ENCODE assay signal across 19 mouse cellular contexts in the genomic region with DNA sequence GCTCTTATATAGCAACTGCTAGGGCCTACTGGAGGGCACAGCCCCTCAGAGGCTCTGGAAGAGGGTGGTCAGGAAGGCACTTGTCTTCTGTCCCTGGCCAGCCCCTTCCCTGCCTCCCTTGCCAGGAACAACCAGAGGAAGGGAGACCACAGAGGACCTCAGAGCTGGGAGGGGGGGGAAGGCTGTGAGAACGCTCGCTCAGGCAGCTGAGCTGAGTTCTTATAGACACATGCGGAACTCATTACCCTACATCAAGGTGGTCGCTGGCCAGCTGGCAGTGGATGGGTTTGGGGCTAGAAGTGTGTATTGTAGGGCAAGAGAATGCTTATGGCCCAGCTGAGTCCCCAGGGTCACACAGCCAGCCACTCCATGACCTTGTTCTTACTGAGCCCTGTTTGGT. TPM values are rescaled to one million over a fixed set of nuclear protein-coding genes. Genes with fewer than 3 reads are reported as not detected.
DNase-seq lines count a peak whose midpoint lies in the region; ATAC-seq lines count a peak whose summit lies in the region.
"Had no signal": no experiment of that assay in that cellular context is flagged by ENCODE, and none has a peak within 500 bp of the region (broad histone marks: within the 10 kb centered on the region; RNA-seq: fewer than 3 reads in every experiment).

No protein-coding gene starts in this region.

- H3K9me3 ChIP-seq in heart, embryonic 10.5 days, result no peaks in the 10 kb centered on the region
- H3K9me3 ChIP-seq in heart, embryonic 11.5 days (replicated peaks; ENCODE audit: control insufficient read depth, low read length), result no peaks in the 10 kb centered on the region
- no peaks in the 10 kb centered on the region for H3K9me3 ChIP-seq in neural tube, embryonic 15.5 days (replicated peaks)
- H3K9me3 ChIP-seq in hindbrain, embryonic 16.5 days (ENCODE audit: control insufficient read depth, low read length), result no peaks in the 10 kb centered on the region
- H3K9me3 ChIP-seq: liver, embryonic 12.5 days; lung, embryonic 15.5 days; neural tube, embryonic 12.5 days; stomach, embryonic 15.5 days had no signal

- H3K27ac ChIP-seq in heart, embryonic 10.5 days, result peak overlapping the region; percentile 59; the same call in 1 of the 2 replicates
- no peak overlapping the region for H3K27ac ChIP-seq in heart, embryonic 11.5 days (ENCODE audit: low read depth, low read length)
- no peak overlapping the region for H3K27ac ChIP-seq in neural tube, embryonic 15.5 days (replicated peaks)
- no peak overlapping the region for H3K27ac ChIP-seq in hindbrain, embryonic 16.5 days (ENCODE audit: low read depth, low read length)
- H3K27ac ChIP-seq: liver, embryonic 12.5 days; lung, embryonic 15.5 days; neural tube, embryonic 12.5 days; stomach, embryonic 15.5 days had no signal

- H3K27me3 ChIP-seq in heart, embryonic 10.5 days (ENCODE audit: insufficient read depth, poor library complexity, severe bottlenecking), result peaks cover 16% of the 10 kb centered on the region; the same call in 1 of the 2 replicates
- H3K27me3 ChIP-seq in heart, embryonic 11.5 days (ENCODE audit: control insufficient read depth, insufficient read depth, low read length), result peaks cover 6% of the 10 kb centered on the region; the same call in 1 of the 2 replicates
- peaks cover 9% of the 10 kb centered on the region; the same call in 1 of the 2 replicates for H3K27me3 ChIP-seq in neural tube, embryonic 15.5 days (replicated peaks)
- peaks cover 9% of the 10 kb centered on the region for H3K27me3 ChIP-seq in hindbrain, embryonic 16.5 days (replicated peaks; ENCODE audit: control insufficient read depth, insufficient read depth, low read length)
- H3K27me3 ChIP-seq: lung, embryonic 15.5 days; stomach, embryonic 15.5 days had no signal

- WGBS in heart, embryonic 10.5 days, result 59% methylated on average over 4 of the region's 4 CpGs
- 58% methylated on average over 4 of the region's 4 CpGs for WGBS in heart, embryonic 11.5 days (ENCODE audit: insufficient replicate concordance)
- WGBS in neural tube, embryonic 15.5 days, result 59% methylated on average over 4 of the region's 4 CpGs
- 49% methylated on average over 4 of the region's 4 CpGs for WGBS in hindbrain, embryonic 16.5 days

- no peak overlapping the region for H3K4me3 ChIP-seq in heart, embryonic 10.5 days
- H3K4me3 ChIP-seq in heart, embryonic 11.5 days (ENCODE audit: low read depth, low read length), result no peak overlapping the region
- no peak overlapping the region for H3K4me3 ChIP-seq in neural tube, embryonic 15.5 days (replicated peaks)
- H3K4me3 ChIP-seq in hindbrain, embryonic 16.5 days (ENCODE audit: low read length), result no peak overlapping the region
- H3K4me3 ChIP-seq: erythroblast, embryonic 14.5 days; liver, embryonic 12.5 days; lung, embryonic 15.5 days; neural tube, embryonic 12.5 days; stomach, embryonic 15.5 days had no signal

- H3K36me3 ChIP-seq in heart, embryonic 10.5 days, result 0 out of 2 replicates have a peak, but pooled peaks cover under 1% of the 10 kb centered on the region
- no peaks in the 10 kb centered on the region for H3K36me3 ChIP-seq in heart, embryonic 11.5 days (ENCODE audit: control insufficient read depth, insufficient read depth, low read length)
- H3K36me3 ChIP-seq in neural tube, embryonic 15.5 days, result no peaks in the 10 kb centered on the region
- no peaks in the 10 kb centered on the region for H3K36me3 ChIP-seq in hindbrain, embryonic 16.5 days (ENCODE audit: control insufficient read depth, insufficient read depth, low read length)
- H3K36me3 ChIP-seq: liver, embryonic 12.5 days; lung, embryonic 15.5 days; neural tube, embryonic 12.5 days; stomach, embryonic 15.5 days had no signal

- peaks cover 44% of the 10 kb centered on the region for H3K4me1 ChIP-seq in heart, embryonic 10.5 days
- peaks cover 24% of the 10 kb centered on the region; the same call in 1 of the 2 replicates for H3K4me1 ChIP-seq in heart, embryonic 11.5 days (ENCODE audit: control insufficient read depth, insufficient read depth, low read length)
- peaks cover 23% of the 10 kb centered on the region for H3K4me1 ChIP-seq in neural tube, embryonic 15.5 days
- peaks cover 12% of the 10 kb centered on the region for H3K4me1 ChIP-seq in hindbrain, embryonic 16.5 days (ENCODE audit: control insufficient read depth, insufficient read depth, low read depth, low read length)

- no peak for ATAC-seq in heart, embryonic 11.5 days (replicated peaks; ENCODE audit: insufficient number of reproducible peaks, low FRiP score, low TSS enrichment)
- ATAC-seq in neural tube, embryonic 15.5 days (ENCODE audit: low FRiP score), result no peak
- peak; percentile 18; the same call in 1 of the 2 replicates for ATAC-seq in hindbrain, embryonic 16.5 days
- ATAC-seq in erythroid progenitor cell, adult 5-6 weeks (replicated peaks; ENCODE audit: low FRiP score, poor library complexity, severe bottlenecking), result no peak
- ATAC-seq: activated CD4-positive, CD25-positive, alpha-beta regulatory T cell, adult 4 months; inflammation-experienced regulatory T-cells, adult 6 months; liver, embryonic 12.5 days had no signal

- DNase-seq in heart, embryonic 10.5 days (ENCODE audit: low spot score), result no peak
- DNase-seq in neural tube, embryonic 10.5 days (ENCODE audit: extremely low spot score, low spot score), result peak; percentile 49
- DNase-seq in cerebellum, adult 9-11 months, result no peak
- no peak for DNase-seq in layer of hippocampus, postnatal 36 days
- DNase-seq: adrenal gland, postnatal 36 days; cerebellum, postnatal 25 days; kidney, adult 9 months; spleen, adult 18-20 months had no signal

- no peak overlapping the region for H3K4me2 ChIP-seq in heart, embryonic 11.5 days
- no peak overlapping the region for H3K4me2 ChIP-seq in neural tube, embryonic 15.5 days
- no peak overlapping the region for H3K4me2 ChIP-seq in hindbrain, embryonic 16.5 days (ENCODE audit: low read length)
- H3K4me2 ChIP-seq: liver, embryonic 12.5 days; lung, embryonic 15.5 days; neural tube, embryonic 12.5 days; stomach, embryonic 15.5 days had no signal

- H3K9ac ChIP-seq in heart, embryonic 11.5 days (ENCODE audit: low read depth, low read length), result no peak overlapping the region
- no peak overlapping the region for H3K9ac ChIP-seq in neural tube, embryonic 15.5 days (replicated peaks)
- no peak overlapping the region for H3K9ac ChIP-seq in hindbrain, embryonic 16.5 days (ENCODE audit: low read depth, low read length)
- H3K9ac ChIP-seq: liver, embryonic 12.5 days; lung, embryonic 15.5 days; neural tube, embryonic 12.5 days; stomach, embryonic 15.5 days had no signal

RNA-seq across cellular contexts. Expression of a gene that starts 7.3 kb away (rescaled TPM):
- polyA plus RNA-seq in heart, embryonic 10.5 days (2016; fragmentation: Nextera tagmentation; extraction: Ambion mirVana), result 324 and 492 TPM in 2 replicates
- 411 and 415 TPM in 2 replicates for polyA plus RNA-seq in heart, embryonic 11.5 days (2014; fragmentation: Nextera tagmentation; extraction: Ambion mirVana)
- polyA plus RNA-seq in neural tube, embryonic 15.5 days (2015; fragmentation: Nextera tagmentation; extraction: Ambion mirVana), result 227 TPM in 2 replicates
- 214 and 226 TPM in 2 replicates for polyA plus RNA-seq in hindbrain, embryonic 16.5 days (2015; fragmentation: Nextera tagmentation; extraction: Ambion mirVana)
- 14.7 TPM in 1 of 2 replicates, not detected in the other for total RNA-seq in erythroid progenitor cell, adult 5-6 weeks (2015; ENCODE audit: low replicate concordance)
- total RNA-seq in erythroid progenitor cell, adult 5-6 weeks (2017; ENCODE audit: low replicate concordance), result 2.7 TPM in 1 of 2 replicates, not detected in the other
- 10 to 100 TPM; 35.4 to 42.4 TPM for total RNA-seq in layer of hippocampus, postnatal 36 days (2021)

RNA-seq across cellular contexts. Expression of a gene that starts 21.6 kb away (rescaled TPM):
- 6.3 and 6.6 TPM in 2 replicates for polyA plus RNA-seq in heart, embryonic 10.5 days (2016; fragmentation: Nextera tagmentation; extraction: Ambion mirVana)
- polyA plus RNA-seq in heart, embryonic 11.5 days (2014; fragmentation: Nextera tagmentation; extraction: Ambion mirVana), result 4.8 and 5.8 TPM in 2 replicates
- 2.1 and 4.4 TPM in 2 replicates for polyA plus RNA-seq in neural tube, embryonic 15.5 days (2015; fragmentation: Nextera tagmentation; extraction: Ambion mirVana)
- 3.4 TPM in 2 replicates for polyA plus RNA-seq in hindbrain, embryonic 16.5 days (2015; fragmentation: Nextera tagmentation; extraction: Ambion mirVana)
- total RNA-seq in erythroid progenitor cell, adult 5-6 weeks (2015; ENCODE audit: low replicate concordance), result 276 and 287 TPM in 2 replicates
- 288 and 298 TPM in 2 replicates for total RNA-seq in erythroid progenitor cell, adult 5-6 weeks (2017; ENCODE audit: low replicate concordance)
- total RNA-seq in layer of hippocampus, postnatal 36 days (2021), result under 1 TPM; 0.63 to 0.72 TPM

RNA-seq across cellular contexts. Expression of a gene that starts 55.6 kb away (rescaled TPM):
- 3.4 and 3.7 TPM in 2 replicates for polyA plus RNA-seq in heart, embryonic 10.5 days (2016; fragmentation: Nextera tagmentation; extraction: Ambion mirVana)
- 1.8 and 2.1 TPM in 2 replicates for polyA plus RNA-seq in heart, embryonic 11.5 days (2014; fragmentation: Nextera tagmentation; extraction: Ambion mirVana)
- polyA plus RNA-seq in neural tube, embryonic 15.5 days (2015; fragmentation: Nextera tagmentation; extraction: Ambion mirVana), result 6.6 and 6.7 TPM in 2 replicates
- 6.2 and 7.9 TPM in 2 replicates for polyA plus RNA-seq in hindbrain, embryonic 16.5 days (2015; fragmentation: Nextera tagmentation; extraction: Ambion mirVana)
- not detected in 2 replicates for total RNA-seq in erythroid progenitor cell, adult 5-6 weeks (2015; ENCODE audit: low replicate concordance)
- total RNA-seq in erythroid progenitor cell, adult 5-6 weeks (2017; ENCODE audit: low replicate concordance), result 0.53 and 0.90 TPM in 2 replicates
- total RNA-seq in layer of hippocampus, postnatal 36 days (2021), result 1 to 10 TPM; 3.1 to 3.2 TPM
